Mouse (Mus musculus) ES-E14 (cell line): ENCODE measurements at regions not wholly inside any gene's neighbourhood (a gene's known extent, or its start where the extent isn't known, plus 50 kb on each side); places are given as distances from the start of the nearest gene placed in this dataset.

Experiments used
- CHD2 ChIP-seq: IDR thresholded peaks from 2 replicates; pipeline ENCODE4 v1.6.1; 2014; ENCODE audit warnings: mild to moderate bottlenecking, low read depth, low read length, inconsistent platforms
- HCFC1 ChIP-seq: IDR thresholded peaks from 2 replicates; pipeline ENCODE4 v1.6.1; 2012; ENCODE audit warnings: low read length, inconsistent platforms, borderline replicate concordance; ENCODE audit not compliant: insufficient read depth
- MAFK ChIP-seq: IDR thresholded peaks from 2 replicates; pipeline ENCODE4 v1.6.1; 2014; ENCODE audit warnings: mild to moderate bottlenecking, low read depth, low read length, inconsistent platforms; ENCODE audit not compliant: insufficient read depth
- ZC3H11A ChIP-seq: IDR thresholded peaks from 2 replicates; pipeline ENCODE4 v1.6.1; 2012; ENCODE audit warnings: low read depth, mild to moderate bottlenecking, inconsistent platforms, low read length, borderline replicate concordance
- ZNF384 ChIP-seq: IDR thresholded peaks from 2 replicates; pipeline ENCODE4 v1.6.1; 2012; ENCODE audit warnings: low read depth, low read length, inconsistent platforms

GRCm38 (mm10) chr8:26588841-26589240 is 388.3 kb upstream of the Zfp703 start:
- TF ChIP-seq HCFC1: no peak
- no peak for TF ChIP-seq MAFK
- no peak for TF ChIP-seq CHD2
- no peak for TF ChIP-seq ZC3H11A
- no peak for TF ChIP-seq ZNF384
